ENCODE assay signal across 23 mouse cellular contexts in the genomic region with DNA sequence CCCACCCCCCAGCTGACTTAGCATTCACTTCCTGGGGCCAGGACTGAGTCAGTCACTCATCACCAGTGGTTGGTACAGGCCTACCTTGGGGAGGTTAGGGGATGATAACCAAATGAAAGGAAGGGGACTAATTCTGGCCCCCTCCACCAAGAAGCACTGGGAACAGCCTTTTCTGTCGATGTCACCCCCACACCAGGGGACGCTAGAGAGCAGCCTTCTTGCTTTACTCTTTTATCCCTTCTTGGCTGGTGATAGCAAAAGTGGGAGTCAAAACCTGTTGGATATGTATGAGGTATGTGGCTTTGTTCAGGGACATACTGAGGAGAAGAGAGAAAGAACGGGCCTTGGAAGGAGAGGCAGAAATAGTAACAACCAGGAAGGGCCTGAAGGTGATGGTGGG. TPM values are rescaled to one million over a fixed set of nuclear protein-coding genes. Genes with fewer than 3 reads are reported as not detected.
DNase-seq lines count a peak whose midpoint lies in the region; ATAC-seq and TF ChIP-seq lines count a peak whose summit lies in the region.
"Had no signal": no experiment of that assay in that cellular context is flagged by ENCODE, and none has a peak within 500 bp of the region (broad histone marks: within the 10 kb centered on the region; RNA-seq: fewer than 3 reads in every experiment).

No protein-coding gene starts in this region.

- no peak for DNase-seq in forebrain, postnatal 0 days
- DNase-seq in forebrain, embryonic 14.5 days (ENCODE audit: low spot score), result no peak
- DNase-seq in liver, adult 2 months (ENCODE audit: extremely low read depth, low read depth, low spot score), result no peak
- no peak for DNase-seq in liver
- DNase-seq in 416B (ENCODE audit: low read depth), result peak; percentile 19
- DNase-seq in right cerebral cortex, postnatal 36 days (ENCODE audit: low spot score in 2 of 2), result no peak
- DNase-seq: cerebellum, adult 11-12 months; cerebellum, postnatal 36 days; heart, postnatal 36 days; kidney, adult 9 months; right cerebral cortex, postnatal 4 days had no signal

- H3K9ac ChIP-seq in forebrain, postnatal 0 days, result no peak overlapping the region
- no peak overlapping the region for H3K9ac ChIP-seq in forebrain, embryonic 14.5 days (ENCODE audit: low read length)
- H3K9ac ChIP-seq in liver, adult 2 months (ENCODE audit: low read depth, low read length), result no peak overlapping the region
- no peak overlapping the region for H3K9ac ChIP-seq in midbrain, embryonic 16.5 days (ENCODE audit: low read depth, low read length)
- H3K9ac ChIP-seq: forebrain, embryonic 15.5 days; heart, embryonic 13.5 days; midbrain, embryonic 13.5 days had no signal

- H3K79me2 ChIP-seq in liver, adult 2 months (ENCODE audit: control insufficient read depth, insufficient read depth, low read length), result no peaks in the 10 kb centered on the region

- no peak for TF ChIP-seq POLR2A in liver, adult 2 months (IDR thresholded peaks at IDR 0.05; ENCODE audit: extremely low read depth, insufficient read depth, low read length)
- no peak for TF ChIP-seq POLR2A in bone marrow, adult 2 months (IDR thresholded peaks at IDR 0.05; ENCODE audit: borderline replicate concordance, control insufficient read depth, low read depth, low read length)

- WGBS in forebrain, postnatal 0 days, result 83% methylated on average over 3 of the region's 3 CpGs
- 80% methylated on average over 3 of the region's 3 CpGs for WGBS in forebrain, embryonic 14.5 days
- 89% methylated on average over 3 of the region's 3 CpGs for WGBS in liver, adult 2 months
- WGBS in bone marrow, adult 2 months, result 66% methylated on average over 3 of the region's 3 CpGs
- WGBS in midbrain, embryonic 16.5 days, result 85% methylated on average over 3 of the region's 3 CpGs

- no peak for ATAC-seq in forebrain, postnatal 0 days
- ATAC-seq in forebrain, embryonic 14.5 days, result no peak
- ATAC-seq in midbrain, embryonic 16.5 days, result no peak
- ATAC-seq: forebrain, embryonic 15.5 days; hindbrain, embryonic 16.5 days; midbrain, embryonic 13.5 days had no signal

- no peak overlapping the region for H3K4me2 ChIP-seq in forebrain, postnatal 0 days (ENCODE audit: low read depth)
- H3K4me2 ChIP-seq in forebrain, embryonic 14.5 days (ENCODE audit: low read length), result no peak overlapping the region
- H3K4me2 ChIP-seq in midbrain, embryonic 16.5 days (ENCODE audit: low read length), result no peak overlapping the region
- H3K4me2 ChIP-seq: forebrain, embryonic 15.5 days; heart, embryonic 13.5 days; midbrain, embryonic 13.5 days had no signal

- peak; percentile 41 for TF ChIP-seq CTCF in forebrain, postnatal 0 days (IDR thresholded peaks at IDR 0.05; ENCODE audit: low read depth)
- peak; percentile 42; the same call in 1 of the 2 replicates for TF ChIP-seq CTCF in liver, adult 2 months (IDR thresholded peaks at IDR 0.05; ENCODE audit: low read depth, low read length)
- TF ChIP-seq CTCF in bone marrow, adult 2 months (IDR thresholded peaks at IDR 0.05; ENCODE audit: control insufficient read depth, insufficient read depth, low read length), result peak; percentile 24; the same call in 1 of the 2 replicates

- H3K4me3 ChIP-seq in forebrain, postnatal 0 days (ENCODE audit: low read depth, low read length), result no peak overlapping the region
- H3K4me3 ChIP-seq in forebrain, embryonic 14.5 days (ENCODE audit: low read depth, low read length), result no peak overlapping the region
- H3K4me3 ChIP-seq in liver, adult 2 months (ENCODE audit: insufficient read depth, low read depth, low read length), result no peak overlapping the region
- no peak overlapping the region for H3K4me3 ChIP-seq in bone marrow, adult 2 months (replicated peaks; ENCODE audit: control insufficient read depth, low read depth, low read length)
- no peak overlapping the region for H3K4me3 ChIP-seq in midbrain, embryonic 16.5 days (ENCODE audit: low read depth, low read length)
- H3K4me3 ChIP-seq: embryonic facial prominence, embryonic 10.5 days; erythroblast, embryonic 14.5 days; forebrain, embryonic 15.5 days; heart, embryonic 13.5 days; midbrain, embryonic 13.5 days had no signal

- H3K4me1 ChIP-seq in forebrain, postnatal 0 days (ENCODE audit: insufficient read depth), result 0 out of 2 replicates have a peak, but pooled peaks cover under 1% of the 10 kb centered on the region
- 0 out of 2 replicates have a peak, but pooled peaks cover 4% of the 10 kb centered on the region for H3K4me1 ChIP-seq in forebrain, embryonic 14.5 days (ENCODE audit: control insufficient read depth, insufficient read depth, low read length)
- H3K4me1 ChIP-seq in liver, adult 2 months (ENCODE audit: control insufficient read depth, insufficient read depth, low read length), result no peaks in the 10 kb centered on the region
- no peaks in the 10 kb centered on the region for H3K4me1 ChIP-seq in bone marrow, adult 2 months (ENCODE audit: control insufficient read depth, insufficient read depth, low read length)
- H3K4me1 ChIP-seq in midbrain, embryonic 16.5 days (ENCODE audit: control insufficient read depth, insufficient read depth, low read length), result peaks cover 6% of the 10 kb centered on the region

- H3K9me3 ChIP-seq in forebrain, postnatal 0 days (ENCODE audit: low read length), result no peaks in the 10 kb centered on the region
- no peaks in the 10 kb centered on the region for H3K9me3 ChIP-seq in forebrain, embryonic 14.5 days (replicated peaks; ENCODE audit: control insufficient read depth, low read length)
- H3K9me3 ChIP-seq in midbrain, embryonic 16.5 days (replicated peaks; ENCODE audit: control insufficient read depth, low read length, poor library complexity, severe bottlenecking), result no peaks in the 10 kb centered on the region
- H3K9me3 ChIP-seq: embryonic facial prominence, embryonic 10.5 days; forebrain, embryonic 15.5 days; heart, embryonic 13.5 days; midbrain, embryonic 13.5 days had no signal

- no peaks in the 10 kb centered on the region for H3K27me3 ChIP-seq in forebrain, postnatal 0 days (ENCODE audit: insufficient read depth, low read length)
- no peaks in the 10 kb centered on the region for H3K27me3 ChIP-seq in forebrain, embryonic 14.5 days (replicated peaks; ENCODE audit: control insufficient read depth, insufficient read depth, low read length)
- no peaks in the 10 kb centered on the region for H3K27me3 ChIP-seq in liver, adult 2 months (ENCODE audit: control insufficient read depth, insufficient read depth, low read length)
- no peaks in the 10 kb centered on the region for H3K27me3 ChIP-seq in midbrain, embryonic 16.5 days (ENCODE audit: control insufficient read depth, insufficient read depth, low read depth, low read length)
- H3K27me3 ChIP-seq: forebrain, embryonic 15.5 days; midbrain, embryonic 13.5 days had no signal

- peaks cover 34% of the 10 kb centered on the region for H3K36me3 ChIP-seq in forebrain, postnatal 0 days (ENCODE audit: insufficient read depth)
- peaks cover 33% of the 10 kb centered on the region for H3K36me3 ChIP-seq in forebrain, embryonic 14.5 days (ENCODE audit: control insufficient read depth, insufficient read depth, low read length)
- no peaks in the 10 kb centered on the region; the same call in 1 of the 2 replicates for H3K36me3 ChIP-seq in liver, adult 2 months (ENCODE audit: control insufficient read depth, insufficient read depth, low read length)
- peaks cover 19% of the 10 kb centered on the region for H3K36me3 ChIP-seq in midbrain, embryonic 16.5 days (ENCODE audit: control insufficient read depth, insufficient read depth, low read length)

- no peak overlapping the region for H3K27ac ChIP-seq in forebrain, postnatal 0 days (ENCODE audit: low read depth, low read length)
- no peak overlapping the region for H3K27ac ChIP-seq in forebrain, embryonic 14.5 days (ENCODE audit: low read depth, low read length)
- no peak overlapping the region for H3K27ac ChIP-seq in liver, adult 2 months (replicated peaks; ENCODE audit: insufficient read depth, low read depth, low read length)
- no peak overlapping the region for H3K27ac ChIP-seq in bone marrow, adult 2 months (ENCODE audit: control insufficient read depth, insufficient read depth, low read depth, low read length, poor library complexity)
- H3K27ac ChIP-seq in midbrain, embryonic 16.5 days (ENCODE audit: low read length), result no peak overlapping the region
- H3K27ac ChIP-seq: embryonic facial prominence, embryonic 10.5 days; forebrain, embryonic 15.5 days; heart, embryonic 13.5 days; midbrain, embryonic 13.5 days had no signal

RNA-seq across cellular contexts. Expression of a gene that starts 6.3 kb away (rescaled TPM):
- total RNA-seq in forebrain, postnatal 0 days (2014; rRNA removed), result 51.4 and 54.3 TPM in 2 replicates
- 40.7 and 44.8 TPM in 2 replicates for polyA plus RNA-seq in forebrain, postnatal 0 days (2015; fragmentation: Nextera tagmentation; extraction: Ambion mirVana)
- polyA plus RNA-seq in forebrain, embryonic 14.5 days (2014; fragmentation: Nextera tagmentation; extraction: Ambion mirVana), result 67.9 and 71.2 TPM in 2 replicates
- 26.6 and 35.6 TPM in 2 replicates for total RNA-seq in liver, adult 2 months (2014; rRNA removed)
- polyA plus RNA-seq in liver, adult 2 months (2012; rRNA removed), result 72.6 and 77.4 TPM in 2 replicates
- 9.2 and 13.6 TPM in 2 replicates for polyA plus RNA-seq in bone marrow, adult 2 months (2011; ENCODE audit: insufficient read depth, insufficient read length, low replicate concordance, missing spikeins)
- 46.9 and 48.5 TPM in 2 replicates for polyA plus RNA-seq in midbrain, embryonic 16.5 days (2015; fragmentation: Nextera tagmentation; extraction: Ambion mirVana)

RNA-seq across cellular contexts. Expression of a gene that starts 12.1 kb away (rescaled TPM):
- 1.00 and 1.8 TPM in 2 replicates for total RNA-seq in forebrain, postnatal 0 days (2014; rRNA removed)
- polyA plus RNA-seq in forebrain, postnatal 0 days (2015; fragmentation: Nextera tagmentation; extraction: Ambion mirVana), result 0.68 and 1.2 TPM in 2 replicates
- polyA plus RNA-seq in forebrain, embryonic 14.5 days (2014; fragmentation: Nextera tagmentation; extraction: Ambion mirVana), result 0.27 and 0.80 TPM in 2 replicates
- under 0.01 and 0.07 TPM in 2 replicates for total RNA-seq in liver, adult 2 months (2014; rRNA removed)
- polyA plus RNA-seq in liver, adult 2 months (2012; rRNA removed), result 0.10 and 0.22 TPM in 2 replicates
- polyA plus RNA-seq in bone marrow, adult 2 months (2011; ENCODE audit: insufficient read depth, insufficient read length, low replicate concordance, missing spikeins), result 1.1 and 1.5 TPM in 2 replicates
- 0.68 and 0.80 TPM in 2 replicates for polyA plus RNA-seq in midbrain, embryonic 16.5 days (2015; fragmentation: Nextera tagmentation; extraction: Ambion mirVana)
- polyA plus RNA-seq: erythroblast, embryonic 14.5 days had no signal

RNA-seq across cellular contexts. Expression of a gene that starts 12.2 kb away (rescaled TPM):
- 2.4 and 5.5 TPM in 2 replicates for total RNA-seq in forebrain, postnatal 0 days (2014; rRNA removed)
- polyA plus RNA-seq in forebrain, postnatal 0 days (2015; fragmentation: Nextera tagmentation; extraction: Ambion mirVana), result 4.0 and 4.8 TPM in 2 replicates
- polyA plus RNA-seq in forebrain, embryonic 14.5 days (2014; fragmentation: Nextera tagmentation; extraction: Ambion mirVana), result 4.7 and 5.1 TPM in 2 replicates
- total RNA-seq in liver, adult 2 months (2014; rRNA removed), result 1.2 and 1.5 TPM in 2 replicates
- 2.3 and 2.8 TPM in 2 replicates for polyA plus RNA-seq in liver, adult 2 months (2012; rRNA removed)
- 1.7 and 2.7 TPM in 2 replicates for polyA plus RNA-seq in bone marrow, adult 2 months (2011; ENCODE audit: insufficient read depth, insufficient read length, low replicate concordance, missing spikeins)
- 4.9 and 5.0 TPM in 2 replicates for polyA plus RNA-seq in midbrain, embryonic 16.5 days (2015; fragmentation: Nextera tagmentation; extraction: Ambion mirVana)
- total RNA-seq: neutrophil, adult 5-6 weeks had no signal
- polyA plus RNA-seq: erythroblast, embryonic 14.5 days had no signal

RNA-seq across cellular contexts. Expression of a gene that starts 20.9 kb away (rescaled TPM):
- 1.0 and 1.2 TPM in 2 replicates for total RNA-seq in forebrain, postnatal 0 days (2014; rRNA removed)
- 0.94 and 2.8 TPM in 2 replicates for polyA plus RNA-seq in forebrain, postnatal 0 days (2015; fragmentation: Nextera tagmentation; extraction: Ambion mirVana)
- polyA plus RNA-seq in forebrain, embryonic 14.5 days (2014; fragmentation: Nextera tagmentation; extraction: Ambion mirVana), result 0.17 and 0.30 TPM in 2 replicates
- total RNA-seq in liver, adult 2 months (2014; rRNA removed), result not detected in 2 replicates
- not detected in 2 replicates for polyA plus RNA-seq in liver, adult 2 months (2012; rRNA removed)
- not detected in 2 replicates for polyA plus RNA-seq in bone marrow, adult 2 months (2011; ENCODE audit: insufficient read depth, insufficient read length, low replicate concordance, missing spikeins)
- 0.82 and 0.99 TPM in 2 replicates for polyA plus RNA-seq in midbrain, embryonic 16.5 days (2015; fragmentation: Nextera tagmentation; extraction: Ambion mirVana)
- total RNA-seq: gastrocnemius, adult 18-20 months; heart, postnatal 36 days; left cerebral cortex, postnatal 10 days; neutrophil, adult 5-6 weeks had no signal
- polyA plus RNA-seq: erythroblast, embryonic 14.5 days had no signal

RNA-seq across cellular contexts. Expression of a gene that starts 22.5 kb away (rescaled TPM):
- 2.1 and 4.3 TPM in 2 replicates for total RNA-seq in forebrain, postnatal 0 days (2014; rRNA removed)
- polyA plus RNA-seq in forebrain, postnatal 0 days (2015; fragmentation: Nextera tagmentation; extraction: Ambion mirVana), result 2.2 and 2.9 TPM in 2 replicates
- polyA plus RNA-seq in forebrain, embryonic 14.5 days (2014; fragmentation: Nextera tagmentation; extraction: Ambion mirVana), result 3.2 and 3.4 TPM in 2 replicates
- total RNA-seq in liver, adult 2 months (2014; rRNA removed), result not detected in 2 replicates
- not detected in 2 replicates for polyA plus RNA-seq in liver, adult 2 months (2012; rRNA removed)
- polyA plus RNA-seq in bone marrow, adult 2 months (2011; ENCODE audit: insufficient read depth, insufficient read length, low replicate concordance, missing spikeins), result not detected in 2 replicates
- 3.2 and 3.5 TPM in 2 replicates for polyA plus RNA-seq in midbrain, embryonic 16.5 days (2015; fragmentation: Nextera tagmentation; extraction: Ambion mirVana)
- total RNA-seq: gastrocnemius, adult 18-20 months; heart, postnatal 36 days; neutrophil, adult 5-6 weeks had no signal
- polyA plus RNA-seq: erythroblast, embryonic 14.5 days; gonadal fat pad, adult 2 months had no signal
